Mouse (Mus musculus) ES-CJ7 (cell line): ENCODE data around the gene 4930523C07Rik.

Source experiments
- DNase-seq: peaks from one replicate; pipeline ENCODE4 v3.0.0; 2011; ENCODE audit warnings: low read depth, low spot score

4930523C07Rik gene

DNA sequence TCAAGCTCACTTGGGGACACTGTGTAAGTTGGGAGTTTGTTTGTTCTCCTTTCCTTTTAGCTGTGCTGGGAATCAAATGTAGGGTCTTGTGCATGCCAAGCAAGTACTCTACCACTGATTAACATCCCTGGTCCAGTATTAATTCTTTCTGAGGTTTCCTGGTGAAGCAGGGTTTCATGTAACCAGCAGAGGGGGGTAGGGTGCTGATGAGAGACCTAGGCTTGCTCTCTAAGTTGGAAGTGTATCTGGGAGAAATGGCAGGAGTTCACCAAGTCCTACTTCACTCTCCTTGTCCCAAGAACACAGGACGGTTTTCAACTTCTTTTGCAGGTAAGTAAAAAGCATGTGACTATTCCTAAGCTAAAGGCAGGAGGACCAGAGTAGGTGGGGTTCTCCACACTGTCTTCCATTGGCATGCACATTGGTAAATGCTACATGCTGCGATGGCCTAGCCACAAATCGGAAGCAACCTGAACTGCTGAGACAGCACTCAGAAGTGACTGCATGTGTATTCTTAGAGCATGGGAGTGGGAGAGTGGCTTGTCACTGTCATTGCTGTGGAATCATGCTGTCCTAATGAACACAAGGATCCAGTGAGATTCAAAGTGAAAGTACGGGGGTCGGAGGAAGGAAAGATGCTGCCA is 55.6 kb downstream of the 4930523C07Rik start:
- DNase-seq = peak; percentile 28

DNA sequence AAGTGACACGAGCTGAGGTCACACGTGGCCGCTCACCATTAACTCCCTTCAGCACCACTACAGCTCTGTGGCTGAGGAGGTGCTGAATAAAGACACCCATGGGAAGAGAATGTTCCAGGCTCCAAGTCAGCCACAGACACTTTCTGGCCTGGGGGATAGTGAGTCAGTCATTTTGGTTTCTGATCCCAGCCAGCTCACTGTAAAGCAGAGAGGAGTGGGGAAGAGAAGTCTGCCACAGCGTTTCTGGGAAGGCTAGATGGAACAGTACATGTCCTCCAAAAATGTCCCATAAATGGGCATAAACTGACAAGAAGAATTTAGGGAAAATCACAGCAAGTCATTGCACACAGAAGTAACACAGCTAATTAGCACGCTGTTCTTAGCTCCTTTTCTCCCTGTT is 56.8 kb downstream of the 4930523C07Rik start:
- no peak for DNase-seq

DNA sequence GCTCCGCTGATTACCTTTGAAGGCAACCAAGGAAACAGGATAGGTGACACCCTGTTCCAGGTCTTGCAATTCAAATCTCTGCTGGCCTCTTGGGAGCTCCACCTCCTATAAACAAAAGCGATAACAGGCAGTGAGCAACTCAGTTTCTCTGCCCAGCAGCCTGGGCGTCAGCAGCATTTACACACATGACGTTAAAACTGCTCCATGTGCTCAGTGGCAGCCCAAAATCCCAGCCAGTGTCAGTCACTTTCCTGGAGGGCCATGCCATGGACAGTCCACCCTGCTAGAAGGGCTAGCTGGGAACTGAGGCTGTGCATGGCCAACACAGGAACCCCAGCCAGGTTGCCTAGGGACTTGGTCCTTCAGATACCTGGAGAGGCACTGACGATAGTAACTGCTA is 61.2 kb downstream of the 4930523C07Rik start:
- no peak for DNase-seq

DNA sequence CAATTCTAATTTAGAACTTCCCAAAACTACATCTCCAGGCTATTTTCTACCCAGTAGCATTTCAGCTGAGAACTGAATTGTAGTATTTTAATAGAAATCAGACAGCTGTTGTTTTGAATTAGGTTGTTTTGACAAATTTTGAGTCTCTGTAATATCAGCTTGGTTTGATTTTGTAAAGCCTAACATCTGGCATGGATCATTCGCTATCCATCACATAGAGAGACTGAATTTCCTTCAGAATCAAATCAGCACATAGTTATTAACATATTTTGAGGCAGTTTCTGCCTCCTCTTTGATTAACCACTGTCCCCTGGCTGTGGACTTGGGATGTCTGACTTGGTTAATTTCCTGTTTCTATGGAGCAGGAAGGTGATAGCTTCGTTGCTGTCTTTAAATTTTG is 64.4 kb downstream of the 4930523C07Rik start:
- DNase-seq = no peak

DNA sequence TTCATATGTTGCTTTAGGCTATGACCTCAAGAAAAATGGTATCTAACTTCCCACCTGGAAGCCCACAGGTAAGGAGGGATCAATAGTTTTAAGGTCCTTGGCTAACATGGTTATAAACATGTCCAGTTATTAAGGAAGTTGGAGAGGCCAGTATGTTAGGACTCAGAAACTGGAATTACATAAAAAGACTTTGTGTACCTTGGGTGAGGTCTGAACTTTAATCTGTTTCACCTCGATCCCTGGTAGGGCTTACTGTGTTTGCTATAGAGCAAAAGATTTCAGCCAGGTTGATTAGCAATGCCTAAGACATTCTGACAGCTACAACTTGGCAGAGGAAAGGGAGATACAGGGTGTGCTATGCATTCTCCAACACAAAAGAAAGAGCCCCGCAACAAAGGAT is 79.8 kb downstream of the 4930523C07Rik start:
- DNase-seq = no peak
